Mouse (Mus musculus) cerebellum, adult 11-12 months (tissue): Measurements from ENCODE around the gene Prkce.

Experiments
- DNase-seq: peaks from one replicate; pipeline ENCODE4 v3.0.0; 2022

Gene Prkce

GRCm38 (mm10) chr17:86589681-86590080 lies 422.1 kb downstream of the Prkce start:
- DNase-seq = no peak

GRCm38 (mm10) chr17:86591241-86591640 lies 423.7 kb downstream of the Prkce start:
- no peak for DNase-seq

GRCm38 (mm10) chr17:86592991-86593586 lies 425.5 kb downstream of the Prkce start:
- DNase-seq = no peak

GRCm38 (mm10) chr17:86595526-86595925 lies 427.9 kb downstream of the Prkce start:
- no peak for DNase-seq

- no peak for DNase-seq
These were observed 433.5 kb downstream of the Prkce start for GRCm38 (mm10) chr17:86601116-86601515.

- DNase-seq = no peak
These were observed 434.3 kb downstream of the Prkce start for GRCm38 (mm10) chr17:86601901-86602300.

- peak; percentile 23 for DNase-seq
These were observed 436.4 kb downstream of the Prkce start for GRCm38 (mm10) chr17:86603848-86604444.

GRCm38 (mm10) chr17:86607981-86608380 lies 440.4 kb downstream of the Prkce start:
- DNase-seq = no peak

- no peak for DNase-seq
These were observed 442.8 kb downstream of the Prkce start for GRCm38 (mm10) chr17:86610271-86610969.

GRCm38 (mm10) chr17:86611772-86612171 lies 444.2 kb downstream of the Prkce start:
- no peak for DNase-seq

GRCm38 (mm10) chr17:86615592-86616291 lies 448.2 kb downstream of the Prkce start:
- no peak for DNase-seq

- DNase-seq = no peak
These were observed 450.1 kb downstream of the Prkce start for GRCm38 (mm10) chr17:86617570-86618237.

GRCm38 (mm10) chr17:86618431-86618861 lies 450.9 kb downstream of the Prkce start:
- DNase-seq = no peak

GRCm38 (mm10) chr17:86622862-86623261 lies 455.3 kb downstream of the Prkce start:
- no peak for DNase-seq

GRCm38 (mm10) chr17:86626523-86626922 lies 458.9 kb downstream of the Prkce start:
- no peak for DNase-seq

- no peak for DNase-seq
These were observed 465.5 kb downstream of the Prkce start for GRCm38 (mm10) chr17:86633131-86633530.

- no peak for DNase-seq
These were observed 469.7 kb downstream of the Prkce start for GRCm38 (mm10) chr17:86637311-86637710.

GRCm38 (mm10) chr17:86639279-86639678 lies 471.7 kb downstream of the Prkce start:
- no peak for DNase-seq

GRCm38 (mm10) chr17:86647226-86647625 lies 479.6 kb downstream of the Prkce start:
- peak; percentile 88 for DNase-seq

GRCm38 (mm10) chr17:86648856-86649435 lies 481.4 kb downstream of the Prkce start:
- no peak for DNase-seq

GRCm38 (mm10) chr17:86650241-86650640 lies 482.7 kb downstream of the Prkce start:
- DNase-seq = no peak

GRCm38 (mm10) chr17:86651091-86651490 lies 483.5 kb downstream of the Prkce start:
- DNase-seq = no peak

- no peak for DNase-seq
These were observed 485.2 kb downstream of the Prkce start for GRCm38 (mm10) chr17:86652751-86653150.
